Mouse (Mus musculus): Measurements from ENCODE around the gene Cpt1b.

DNA sequence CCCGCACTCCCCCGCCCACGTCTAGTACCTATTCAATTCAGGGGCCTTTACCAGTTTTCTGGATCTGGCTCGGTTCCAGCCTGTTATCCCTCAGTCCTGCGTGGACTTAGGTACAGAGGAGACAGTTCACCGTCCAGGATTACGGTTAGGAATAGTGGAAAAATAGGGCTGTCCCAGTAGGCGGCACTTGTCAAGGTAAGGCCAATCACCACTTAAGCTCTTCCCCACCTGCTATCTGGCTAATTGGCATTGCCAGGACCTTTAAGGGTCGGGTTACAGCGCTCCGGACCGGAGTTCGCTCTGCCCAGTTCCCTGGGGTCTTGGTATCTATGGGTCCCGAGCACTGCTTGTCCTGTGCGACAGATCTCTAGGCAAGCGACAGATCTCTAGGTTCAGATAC lies 48.7 kb downstream of the Cpt1b start, which contains the start of gene Tymp:
- TF ChIP-seq POLR2A (IDR thresholded peaks at IDR 0.05; ENCODE audit: borderline replicate concordance, insufficient read depth, low read length) (no peak), CTCF (IDR thresholded peaks at IDR 0.05; ENCODE audit: borderline replicate concordance, insufficient read depth, low read depth, low read length) (no peak)

All from cerebellum, adult 2 months (tissue).